Mouse (Mus musculus) heart, postnatal 4 days (tissue): ENCODE measurements around the gene Acot7. TPM values are rescaled to one million over a fixed set of nuclear protein-coding genes. Genes with fewer than 3 reads are reported as not detected.
A peak's percentile ranks its signal among the peaks of the same experiment; 100 is the strongest.

ENCODE experiments used
- DNase-seq: peaks from one replicate; pipeline ENCODE4 v3.0.0; 2021
- total RNA-seq, 2 experiments: library from RNA; stranded (reverse); gene quantifications; 2 replicates each; pipeline ENCODE4 v1.2.3; 2021

Gene Acot7
- total RNA-seq, 2 experiments from 2014 or later: 54.3 to 58.4 TPM

DNA sequence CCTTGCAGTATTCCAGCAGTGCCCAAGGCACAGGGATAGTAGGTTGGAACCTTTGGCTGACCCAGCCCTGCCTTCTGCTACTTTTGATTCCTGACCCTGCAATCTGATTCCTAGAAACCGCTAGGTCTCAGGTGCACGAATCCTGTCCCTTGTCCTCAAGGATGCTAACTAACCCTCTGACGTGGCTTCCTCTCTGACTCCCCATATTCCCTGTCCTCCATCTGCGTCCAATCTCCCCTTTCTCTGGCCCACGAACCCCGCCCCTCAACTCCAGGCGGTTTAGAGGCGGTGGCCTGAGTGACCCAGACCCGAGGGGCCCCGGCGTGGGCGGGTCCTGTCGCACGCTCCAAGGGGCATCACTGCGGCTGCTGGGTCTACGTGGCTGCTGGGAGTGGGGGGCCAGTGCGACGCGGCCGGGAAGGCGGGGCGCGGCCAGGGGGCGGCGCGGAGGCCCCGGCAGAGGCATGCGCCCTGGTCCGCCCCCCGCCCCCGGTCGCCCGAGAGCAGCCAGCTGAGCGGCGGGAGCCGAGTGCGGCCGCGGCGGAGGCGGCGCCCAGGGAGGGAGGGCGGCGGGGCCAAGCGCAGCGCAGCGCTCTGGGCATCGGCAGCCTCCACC, 95.8 kb downstream of the Acot7 start, which contains the start of gene Gpr153:
Gene Gpr153 (plus strand): TSS at position 612 of the 616 bp plus-strand sequence.
- peak; percentile 76 for DNase-seq

DNA sequence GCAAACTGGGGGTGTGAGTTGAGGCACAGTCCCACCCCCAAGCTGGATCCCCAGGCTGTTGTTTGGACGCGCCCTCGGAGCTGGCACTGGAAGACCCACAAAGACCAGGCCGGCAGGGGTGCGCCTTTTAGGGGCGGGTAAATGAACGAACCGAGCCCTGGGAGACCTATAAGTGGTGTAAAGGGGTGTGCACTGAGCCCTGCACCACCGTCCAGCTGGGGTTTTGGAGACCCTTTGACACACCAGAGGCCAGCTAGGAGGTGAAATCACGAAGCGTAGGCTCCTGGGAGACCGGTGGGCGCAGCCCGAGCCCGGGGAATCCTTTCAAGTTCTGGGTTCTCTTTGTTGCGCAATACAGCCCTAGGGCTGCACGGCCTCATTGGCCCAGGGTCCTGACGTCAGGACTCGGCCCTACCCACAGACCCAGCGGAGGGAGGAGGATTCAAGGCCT, 96.8 kb downstream of the Acot7 start:
- peak; percentile 52 for DNase-seq

DNA sequence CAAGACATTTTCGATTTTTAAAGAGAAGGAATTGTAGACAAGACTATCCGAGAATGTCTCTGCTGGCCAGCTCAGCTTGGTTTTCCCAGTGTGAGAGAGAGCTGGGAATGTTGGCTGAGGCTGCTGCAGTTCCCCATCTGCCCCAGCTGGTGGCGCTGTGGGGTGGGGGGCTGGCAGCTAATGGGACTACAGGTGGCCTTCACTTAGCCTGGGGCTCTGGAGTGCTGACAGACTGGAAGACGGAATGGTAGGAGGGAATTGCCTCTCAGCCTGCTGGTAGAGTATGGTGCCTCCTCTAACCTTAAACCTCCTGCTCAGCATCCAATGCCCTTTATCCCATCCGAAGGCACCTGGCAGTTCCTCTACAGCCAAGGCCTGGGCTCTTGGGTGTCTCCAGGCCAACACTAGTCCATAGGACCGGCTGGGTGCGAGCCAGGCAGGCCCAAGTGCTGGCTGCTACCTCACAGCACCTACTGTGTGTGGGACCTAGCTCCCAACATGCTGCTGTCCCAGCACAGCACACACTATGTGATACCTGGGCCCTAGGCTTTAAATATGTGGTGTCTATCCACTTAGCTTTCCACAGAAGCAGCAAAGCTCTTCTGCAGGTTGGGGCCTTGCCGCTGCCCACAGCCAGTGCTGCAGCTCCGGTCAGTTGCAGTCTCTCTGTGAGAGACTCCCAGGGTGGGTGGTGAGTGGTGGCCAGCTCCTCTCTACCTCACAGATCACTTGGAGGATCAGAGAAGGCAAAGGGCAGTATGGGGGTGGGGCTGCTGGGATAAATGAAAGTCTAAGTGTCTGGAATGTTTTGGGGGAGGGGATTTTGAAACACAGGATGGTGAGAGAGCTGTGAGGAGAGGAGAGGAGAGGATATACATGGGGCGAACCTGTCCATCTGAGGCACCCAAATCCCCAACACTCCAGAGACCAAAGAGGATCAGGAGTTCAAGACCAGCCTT, 98.7 kb downstream of the Acot7 start:
- DNase-seq: peak; percentile 63

DNA sequence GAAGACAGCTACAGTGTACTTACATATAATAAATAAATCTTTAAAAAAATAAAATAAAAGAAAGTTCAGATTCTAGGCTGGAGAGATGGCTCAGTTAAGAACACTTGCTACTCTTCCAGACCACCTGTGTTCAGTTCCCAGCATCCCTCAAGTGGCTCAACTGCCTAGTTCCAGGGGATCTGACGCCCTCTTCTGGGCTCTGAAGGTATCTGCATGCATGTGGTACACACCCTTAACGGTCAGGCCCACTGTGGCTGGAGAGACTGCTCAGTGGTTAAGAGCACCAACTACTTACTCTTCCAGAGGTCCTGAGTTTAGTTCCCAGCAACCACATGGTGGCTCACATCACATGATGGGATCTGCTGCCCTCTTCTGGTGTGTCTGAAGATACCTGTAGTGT, 100.0 kb downstream of the Acot7 start:
- no peak for DNase-seq

GRCm38 (mm10) chr4:152278986-152279385, 101.1 kb downstream of the Acot7 start:
- DNase-seq: no peak

GRCm38 (mm10) chr4:152281601-152282000, 103.7 kb downstream of the Acot7 start:
- DNase-seq: no peak

DNA sequence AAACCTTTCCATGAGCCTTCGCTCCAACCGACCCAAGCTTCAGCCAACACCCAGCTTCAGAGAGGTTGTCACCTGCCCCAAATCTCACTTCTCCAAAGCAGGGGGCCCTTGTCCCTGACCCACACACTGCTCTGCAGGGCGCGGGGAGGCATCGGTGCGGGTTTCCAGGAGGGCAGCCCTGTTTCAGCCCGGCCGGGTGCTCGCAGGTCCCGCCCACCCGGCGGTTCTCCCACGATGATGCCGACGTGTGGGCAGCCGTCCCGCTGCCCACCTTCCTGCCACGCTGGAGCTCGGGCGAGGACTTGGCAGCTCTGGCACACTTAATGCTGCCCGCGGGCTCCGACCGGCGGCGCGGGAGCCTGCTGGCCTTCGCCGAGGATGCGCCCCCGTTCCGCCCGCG, 104.8 kb downstream of the Acot7 start:
- DNase-seq: no peak

DNA sequence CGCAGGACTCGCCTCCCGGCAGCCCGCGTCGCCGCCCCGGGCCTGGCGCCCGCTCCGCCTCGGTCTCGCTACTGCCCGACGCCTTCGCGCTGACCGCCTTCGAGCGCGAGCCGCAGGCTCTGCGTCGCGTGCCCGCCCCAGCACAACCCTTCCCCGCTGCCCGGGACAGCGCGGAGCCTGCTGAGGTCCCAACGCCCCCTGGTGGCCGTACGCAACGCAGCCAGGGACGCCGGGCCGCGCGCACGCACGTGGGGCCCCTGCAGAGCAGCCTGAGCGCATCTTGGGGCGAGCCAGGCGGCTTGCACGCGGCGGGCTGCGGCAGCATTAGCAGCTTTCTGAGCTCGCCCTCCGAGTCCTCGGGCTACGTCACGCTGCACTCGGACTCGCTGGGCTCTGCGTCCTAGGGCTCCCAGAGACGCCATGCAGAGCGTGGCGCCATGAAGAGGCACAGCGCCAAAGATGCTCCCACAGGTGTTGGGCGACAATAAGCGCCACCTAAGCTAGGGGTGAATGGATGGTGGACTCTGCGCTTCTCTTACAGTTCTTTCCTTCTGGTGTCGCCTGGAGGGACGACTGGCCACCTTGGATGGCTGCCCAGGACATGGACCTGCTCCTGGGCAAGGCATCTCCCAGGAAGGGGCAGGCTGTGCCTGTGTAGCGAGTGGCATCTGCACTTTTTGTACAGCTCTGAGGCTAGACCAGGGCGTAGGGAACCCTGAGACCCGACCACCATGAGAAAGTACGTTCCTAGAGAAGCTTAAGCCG, 105.4 kb downstream of the Acot7 start:
- peak; percentile 93 for DNase-seq

DNA sequence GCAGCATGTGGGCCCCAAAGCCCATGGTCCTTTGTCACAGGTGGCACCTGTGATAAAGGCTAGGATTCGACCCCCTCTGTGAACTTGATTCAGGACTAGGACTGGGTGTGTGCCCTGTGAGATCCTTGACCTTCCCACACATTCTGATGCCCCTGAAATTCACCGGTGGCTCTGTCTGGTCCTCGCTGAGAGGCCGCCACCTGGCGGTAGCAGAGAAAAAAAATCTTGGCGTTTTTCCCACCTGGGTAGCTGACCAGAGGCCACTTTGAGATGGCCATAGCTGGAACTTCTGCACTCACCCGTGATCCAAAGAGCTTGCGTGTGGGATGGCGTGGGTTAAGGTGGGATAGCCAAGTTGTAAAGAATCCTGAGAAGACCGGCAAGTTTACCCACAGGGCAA, 107.6 kb downstream of the Acot7 start:
- DNase-seq: peak; percentile 77

GRCm38 (mm10) chr4:152286183-152286582, 108.2 kb downstream of the Acot7 start:
- no peak for DNase-seq

DNA sequence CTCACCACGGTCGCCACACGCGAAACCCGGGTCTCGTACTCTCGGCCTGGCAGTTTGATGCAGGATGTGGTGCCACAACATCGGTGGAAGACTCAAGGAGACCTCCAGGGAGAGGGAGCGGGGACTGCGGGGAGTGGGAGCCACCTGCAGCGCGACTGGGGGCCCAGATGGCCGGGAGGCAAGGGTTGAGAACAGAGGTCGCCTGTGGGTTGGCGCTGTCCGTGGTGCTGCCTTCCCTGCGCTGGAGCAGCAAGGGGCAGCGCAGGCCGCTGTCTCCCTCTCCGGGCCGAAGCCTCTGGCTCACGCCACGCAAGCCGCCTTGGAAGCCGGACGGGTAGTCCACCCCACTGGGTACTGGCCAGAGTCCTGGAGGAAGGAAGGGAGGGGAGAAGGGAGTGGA, 109.0 kb downstream of the Acot7 start:
- peak; percentile 86 for DNase-seq

DNA sequence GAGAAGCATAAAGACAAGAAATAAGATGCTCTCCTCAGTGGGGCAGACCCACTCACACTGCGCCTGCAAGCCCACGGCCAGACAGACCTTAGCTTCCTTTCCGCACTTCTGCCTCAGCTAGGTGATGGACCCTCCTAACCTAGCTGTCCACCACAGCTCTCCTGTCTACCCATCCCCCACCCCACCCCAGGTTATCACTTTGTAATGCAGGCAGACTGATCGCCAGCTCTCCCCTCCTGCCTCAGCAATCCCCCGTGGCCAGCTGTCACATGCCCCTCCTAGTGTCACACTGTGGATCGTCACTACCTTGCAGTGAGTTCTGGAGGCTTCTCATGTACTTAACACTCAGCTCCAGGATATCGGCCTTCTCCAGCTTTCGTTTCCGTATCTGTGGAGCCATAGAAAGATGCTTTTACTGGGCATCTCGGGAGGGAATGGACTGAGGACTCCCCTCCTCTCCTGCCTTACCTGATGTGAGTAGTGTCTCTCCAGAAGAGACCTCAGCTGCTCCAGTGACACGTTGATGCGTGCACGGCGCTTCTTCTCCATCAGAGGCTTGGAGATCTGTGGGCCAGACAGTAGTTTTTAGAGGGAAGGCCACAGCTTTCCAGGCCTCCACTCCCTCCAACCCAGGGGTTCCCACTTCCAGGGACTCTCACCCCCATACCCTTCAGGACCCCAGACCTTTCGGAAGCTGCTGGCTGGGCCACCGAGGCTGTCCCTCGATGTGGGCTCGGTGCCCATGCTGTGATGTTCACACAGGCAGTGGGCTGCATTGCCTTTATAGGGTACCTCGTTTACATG, 109.6 kb downstream of the Acot7 start:
- no peak for DNase-seq

DNA sequence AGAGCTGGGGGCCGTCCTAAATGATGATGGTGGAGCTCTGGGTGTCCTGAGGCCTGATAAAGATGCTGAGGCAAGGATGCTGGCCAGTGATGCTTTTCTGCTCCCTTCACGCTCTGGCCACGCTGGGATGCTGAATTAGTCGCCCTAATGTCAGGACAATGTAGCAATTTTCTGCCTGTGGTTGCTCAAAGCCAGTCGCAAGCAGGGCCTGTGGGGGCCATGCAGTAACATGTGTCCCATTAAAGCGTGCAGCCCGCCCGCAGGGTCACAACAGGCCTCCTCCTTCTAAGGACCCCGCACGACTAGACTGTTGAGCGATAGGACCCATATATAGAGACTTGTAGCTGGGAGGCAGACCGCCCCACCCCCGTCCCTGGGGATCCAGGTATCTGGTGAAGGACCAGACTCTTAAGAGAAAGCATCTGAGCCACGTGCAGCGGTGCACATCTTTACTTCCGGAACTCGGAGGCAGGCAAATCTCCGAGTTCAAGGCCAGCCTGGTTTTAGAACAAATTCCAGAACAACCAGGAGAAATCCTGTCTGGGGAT, 110.5 kb downstream of the Acot7 start:
- DNase-seq: no peak

DNA sequence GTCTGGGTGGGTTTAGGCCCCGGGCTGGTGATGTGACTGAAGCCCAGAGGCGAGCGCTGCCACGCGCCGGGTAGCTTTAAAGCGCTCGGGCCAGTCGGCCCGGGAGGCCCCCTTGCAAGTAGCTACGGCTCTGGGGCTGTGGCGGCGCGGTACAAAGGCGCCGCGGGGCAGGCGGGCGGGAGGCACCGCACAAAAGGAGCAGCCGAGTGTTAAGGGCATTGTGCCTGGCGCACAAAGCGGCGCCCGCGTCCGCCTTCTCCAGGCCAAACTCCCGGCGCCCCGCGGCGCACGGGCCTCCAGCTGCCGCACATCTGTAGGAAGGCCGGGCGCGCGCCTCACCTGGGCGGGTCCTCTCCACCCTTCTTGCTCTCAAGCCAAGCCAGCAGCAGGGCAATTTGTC, 112.5 kb downstream of the Acot7 start:
- DNase-seq: no peak

DNA sequence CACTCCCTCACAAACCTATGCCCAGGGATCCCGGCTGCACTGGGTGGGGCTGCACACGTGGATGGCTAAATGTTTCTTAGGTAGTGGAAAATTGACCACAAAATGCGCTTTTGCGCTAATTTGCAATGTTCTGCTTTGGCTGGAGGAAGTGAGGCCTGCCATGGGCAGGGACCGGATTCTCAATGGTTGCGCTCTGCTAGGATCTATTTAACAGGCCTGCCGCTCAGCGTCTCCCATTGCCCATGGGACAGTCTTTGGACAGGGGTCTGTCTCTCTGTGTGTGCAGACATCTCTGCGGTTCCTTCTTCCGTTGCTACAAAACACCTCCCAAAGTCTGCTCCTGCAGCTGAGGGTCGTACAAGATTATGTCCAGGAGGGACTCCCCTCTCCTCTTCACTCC, 113.1 kb downstream of the Acot7 start:
- DNase-seq: no peak

GRCm38 (mm10) chr4:152291562-152291961, 113.6 kb downstream of the Acot7 start, which contains the start of gene Hes3:
Gene Hes3 (minus strand): TSS chr4:152291662.
- no peak for DNase-seq

DNA sequence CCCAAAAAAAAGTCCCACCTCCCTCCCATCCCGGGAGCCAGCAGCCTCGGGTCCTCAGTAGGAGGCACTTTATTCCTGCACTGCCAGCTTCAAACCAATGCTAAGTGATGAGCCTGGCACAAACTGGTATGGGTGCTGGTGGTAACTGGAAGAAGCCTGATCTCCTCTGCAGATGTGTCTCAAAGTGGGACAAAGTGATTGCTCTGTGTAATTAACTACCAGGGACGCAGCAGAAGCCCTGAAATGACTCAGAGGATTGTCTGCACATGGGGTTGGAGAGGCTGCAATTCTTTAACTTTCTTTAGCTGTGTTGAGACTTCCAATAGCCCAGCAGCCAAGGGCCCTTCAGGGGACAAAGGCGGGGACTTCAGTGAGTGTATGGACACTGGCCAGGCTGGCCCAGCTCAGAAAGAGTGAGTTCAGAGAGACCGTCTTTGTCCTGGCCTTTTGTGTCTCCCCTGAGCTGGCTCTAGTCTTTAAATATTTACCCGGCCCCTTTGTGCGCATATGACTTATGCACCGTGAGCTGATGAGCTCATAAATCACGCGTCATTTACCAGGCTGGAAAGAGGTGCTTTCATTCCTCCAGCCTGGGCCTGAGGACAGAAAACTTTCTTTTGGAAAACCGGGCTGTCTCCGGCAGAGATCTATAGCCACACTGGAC, 114.3 kb downstream of the Acot7 start:
- no peak for DNase-seq

DNA sequence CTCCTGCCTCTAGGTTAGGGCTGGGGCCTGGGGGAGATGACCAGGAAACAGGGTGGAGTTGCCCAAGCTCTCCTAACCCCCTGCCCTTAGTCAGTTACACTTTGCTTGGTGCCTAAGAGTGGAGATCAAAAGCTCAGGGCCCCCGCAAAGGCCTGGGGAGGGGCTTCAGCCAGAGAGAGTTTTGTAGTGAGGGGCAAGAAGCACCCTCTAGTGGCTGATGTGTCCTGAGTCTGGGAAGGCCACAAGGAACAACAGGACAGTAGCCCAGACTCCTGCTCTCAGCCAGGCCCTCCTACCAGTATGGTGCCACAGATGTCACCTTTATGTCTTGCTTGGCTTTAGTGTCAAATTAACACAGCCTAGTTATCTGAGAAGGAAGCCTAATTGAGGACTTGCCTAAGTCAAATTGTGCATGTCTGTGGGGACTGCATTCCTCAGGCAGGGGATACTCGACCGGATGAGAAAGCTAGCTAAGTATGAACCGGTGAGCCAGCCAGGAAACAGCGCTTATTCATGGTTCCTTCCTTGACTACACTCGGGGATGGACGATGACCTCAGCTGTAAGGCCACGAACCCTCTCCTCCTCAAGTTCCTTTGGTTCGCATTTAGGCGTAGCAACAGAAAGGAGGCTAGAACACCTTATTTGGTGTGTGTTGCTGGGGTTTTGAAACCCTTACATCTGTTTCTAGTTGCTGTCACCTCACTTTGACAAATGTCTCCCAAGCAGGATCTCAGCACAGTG, 116.4 kb downstream of the Acot7 start:
- no peak for DNase-seq

- no peak for DNase-seq
Observed at GRCm38 (mm10) chr4:152295916-152296315, 118.0 kb downstream of the Acot7 start.

GRCm38 (mm10) chr4:152296371-152296770, 118.4 kb downstream of the Acot7 start:
- DNase-seq: no peak
